In the genomic region with DNA sequence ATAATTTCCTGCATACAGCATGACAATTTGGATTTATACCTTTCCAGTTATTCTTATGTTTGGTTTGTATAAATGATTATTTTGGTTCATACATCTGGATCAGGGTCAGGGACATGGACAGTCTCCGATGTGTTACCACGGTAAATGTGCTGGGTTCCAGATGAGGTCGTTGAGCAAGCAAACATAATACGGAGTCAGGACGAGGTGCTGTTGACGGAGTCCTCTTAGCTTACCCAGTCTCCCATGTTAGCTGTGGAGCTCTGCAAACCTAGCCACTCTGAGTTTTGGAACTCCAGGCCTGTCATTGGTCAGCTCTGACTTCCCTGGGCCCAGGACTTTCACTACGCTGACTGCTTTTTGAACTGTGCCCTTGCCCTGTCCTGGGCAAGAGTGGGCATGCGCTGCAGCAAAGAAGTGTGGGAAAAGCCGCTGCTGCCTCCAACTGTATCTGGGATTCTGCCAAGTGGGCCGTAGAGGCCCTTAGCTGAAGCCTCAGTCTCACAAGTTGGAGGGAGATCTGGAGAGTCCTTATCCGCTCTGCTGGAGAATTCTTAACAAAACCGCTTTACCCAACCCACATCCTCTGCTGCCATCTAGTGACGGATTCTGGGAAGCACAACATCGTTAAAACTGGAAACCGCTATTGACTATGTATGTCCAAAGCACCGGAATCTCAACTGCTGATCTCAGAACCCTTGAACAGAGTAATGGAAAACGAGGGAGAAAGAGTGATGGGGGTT, we compare ENCODE assay signal across 9 mouse cellular contexts.
DNase-seq lines count a peak whose midpoint lies in the region; ATAC-seq and TF ChIP-seq lines count a peak whose summit lies in the region.
"Had no signal": no experiment of that assay in that cellular context is flagged by ENCODE, and none has a peak within 500 bp of the region (broad histone marks: within the 10 kb centered on the region; RNA-seq: fewer than 3 reads in every experiment).

No protein-coding gene starts in this region.

- no peak overlapping the region for H3K9ac ChIP-seq in lung, embryonic 14.5 days
- H3K9ac ChIP-seq: embryonic facial prominence, embryonic 13.5 days had no signal

- H3K4me2 ChIP-seq in lung, embryonic 14.5 days: no peak overlapping the region
- H3K4me2 ChIP-seq: embryonic facial prominence, embryonic 13.5 days had no signal

- no peaks in the 10 kb centered on the region for H3K27me3 ChIP-seq in hindbrain, embryonic 10.5 days (ENCODE audit: insufficient read depth, poor library complexity, severe bottlenecking)
- H3K27me3 ChIP-seq in lung, embryonic 14.5 days (ENCODE audit: insufficient read depth, low read length): no peaks in the 10 kb centered on the region
- H3K27me3 ChIP-seq: embryonic facial prominence, embryonic 13.5 days had no signal

- DNase-seq in MN1 (ENCODE audit: low spot score): peak; percentile 68
- DNase-seq in cerebellum, adult 18-20 months: peak; percentile 57 to 72
- peak; percentile 73 for DNase-seq in hindbrain, embryonic 10.5 days (ENCODE audit: low spot score)
- peak; percentile 61 to 80 for DNase-seq in layer of hippocampus, adult 2 months (ENCODE audit: low spot score in 2 of 2)
- DNase-seq in lung, embryonic 14.5 days: peak; percentile 93
- peak; percentile 56 for DNase-seq in retina, adult 2 months (ENCODE audit: low read depth, low spot score)
- no peak for DNase-seq in spleen, postnatal 14 days (ENCODE audit: low spot score in 2 of 2)

- H3K36me3 ChIP-seq in hindbrain, embryonic 10.5 days: 0 out of 2 replicates have a peak, but pooled peaks cover 3% of the 10 kb centered on the region
- 0 out of 2 replicates have a peak, but pooled peaks cover 7% of the 10 kb centered on the region for H3K36me3 ChIP-seq in lung, embryonic 14.5 days (ENCODE audit: insufficient read depth)

- peak; percentile 83 for ATAC-seq in frontal cortex, adult (ENCODE audit: low TSS enrichment)
- peak; percentile 74 for ATAC-seq in lung, embryonic 14.5 days (ENCODE audit: insufficient read depth)

- no peaks in the 10 kb centered on the region for H3K4me1 ChIP-seq in hindbrain, embryonic 10.5 days (replicated peaks)
- H3K4me1 ChIP-seq in lung, embryonic 14.5 days (ENCODE audit: insufficient read depth): no peaks in the 10 kb centered on the region
- H3K4me1 ChIP-seq: embryonic facial prominence, embryonic 13.5 days had no signal

- H3K9me3 ChIP-seq in hindbrain, embryonic 10.5 days: peaks cover 11% of the 10 kb centered on the region
- peaks cover 7% of the 10 kb centered on the region; the same call in 1 of the 2 replicates for H3K9me3 ChIP-seq in lung, embryonic 14.5 days (ENCODE audit: low read depth, low read length)

- H3K27ac ChIP-seq in hindbrain, embryonic 10.5 days: no peak overlapping the region
- H3K27ac ChIP-seq in layer of hippocampus, adult 2 months: no peak overlapping the region
- no peak overlapping the region for H3K27ac ChIP-seq in lung, embryonic 14.5 days (ENCODE audit: low read depth)
- H3K27ac ChIP-seq: embryonic facial prominence, embryonic 13.5 days had no signal

- whole genome bisulfite sequencing in hindbrain, embryonic 10.5 days: 65% methylated on average over 17 of the region's 17 CpGs
- WGBS in lung, embryonic 14.5 days: 55% methylated on average over 17 of the region's 17 CpGs

- peak; percentile 91 for TF ChIP-seq CTCF in layer of hippocampus, adult 2 months (conservative IDR thresholded peaks at IDR 0.05)
- peak; percentile 82 for TF ChIP-seq CTCF in lung, embryonic 14.5 days (IDR thresholded peaks at IDR 0.05; ENCODE audit: low read depth)

- no peak overlapping the region for H3K4me3 ChIP-seq in hindbrain, embryonic 10.5 days
- H3K4me3 ChIP-seq in layer of hippocampus, adult 2 months: no peak overlapping the region
- H3K4me3 ChIP-seq in lung, embryonic 14.5 days (ENCODE audit: low read depth, low read length): no peak overlapping the region
- H3K4me3 ChIP-seq: embryonic facial prominence, embryonic 13.5 days had no signal

Comparison
In these comparisons a context has a peak if more than half of its experiments do, and no peak if none do; other contexts are left out.
1. DNase-seq: peak in MN1 (single experiment), cerebellum, adult 18-20 months (2 of 2), hindbrain, embryonic 10.5 days (single experiment), layer of hippocampus, adult 2 months (2 of 2), lung, embryonic 14.5 days (single experiment) and retina, adult 2 months (single experiment); none in spleen, postnatal 14 days (0 of 2).